Mouse (Mus musculus) ES-Bruce4 (cell line): ENCODE data around the gene Siah3. TPM values are rescaled to one million over a fixed set of nuclear protein-coding genes. Genes with fewer than 3 reads are reported as not detected.

Source experiments
- H3K27ac ChIP-seq: 2 replicates; pipeline ENCODE4 v1.5.1; 2012; ENCODE audit warnings: low read length, inconsistent platforms; ENCODE audit not compliant: insufficient read depth
- H3K27me3 ChIP-seq: 2 replicates; pipeline ENCODE4 v1.6.1; 2012; ENCODE audit warnings: mild to moderate bottlenecking, low read length, inconsistent platforms; ENCODE audit not compliant: control insufficient read depth, poor library complexity, insufficient read depth, severe bottlenecking
- H3K36me3 ChIP-seq: 2 replicates; pipeline ENCODE4 v1.6.1; 2012; ENCODE audit warnings: inconsistent platforms, mild to moderate bottlenecking, low read length, moderate library complexity; ENCODE audit not compliant: control insufficient read depth, poor library complexity, insufficient read depth, severe bottlenecking
- H3K4me1 ChIP-seq: one replicate; pipeline ENCODE4 v1.8.1; 2011; ENCODE audit warnings: low read length; ENCODE audit not compliant: control insufficient read depth, insufficient read depth
- H3K4me3 ChIP-seq: 2 replicates; pipeline ENCODE4 v1.5.1; 2011; ENCODE audit warnings: low read depth, mild to moderate bottlenecking, low read length
- H3K9ac ChIP-seq: 2 replicates; pipeline ENCODE4 v1.6.1; 2012; ENCODE audit warnings: low read depth, mild to moderate bottlenecking, inconsistent platforms; ENCODE audit not compliant: poor library complexity, severe bottlenecking
- H3K9me3 ChIP-seq: replicated peaks from 2 replicates; pipeline ENCODE4 v1.6.1; 2012; ENCODE audit warnings: mild to moderate bottlenecking, low read length, inconsistent platforms; ENCODE audit not compliant: control insufficient read depth, poor library complexity, insufficient read depth, severe bottlenecking
- EP300 ChIP-seq: IDR thresholded peaks from 2 replicates; pipeline ENCODE4 v1.6.1; 2011; ENCODE audit warnings: low read depth, low read length; ENCODE audit not compliant: insufficient read depth
- polyA plus RNA-seq: library from polyadenylated mRNA; stranded (reverse); fragments of >200 nt; gene quantifications from 2 replicates; pipeline ENCODE4 v1.2.4, GENCODE M21; 2011; ENCODE audit warnings: low read depth; ENCODE audit not compliant: missing spikeins, insufficient read depth, insufficient read length

The Siah3 gene
- polyA plus RNA-seq, 1 experiment = not detected

DNA sequence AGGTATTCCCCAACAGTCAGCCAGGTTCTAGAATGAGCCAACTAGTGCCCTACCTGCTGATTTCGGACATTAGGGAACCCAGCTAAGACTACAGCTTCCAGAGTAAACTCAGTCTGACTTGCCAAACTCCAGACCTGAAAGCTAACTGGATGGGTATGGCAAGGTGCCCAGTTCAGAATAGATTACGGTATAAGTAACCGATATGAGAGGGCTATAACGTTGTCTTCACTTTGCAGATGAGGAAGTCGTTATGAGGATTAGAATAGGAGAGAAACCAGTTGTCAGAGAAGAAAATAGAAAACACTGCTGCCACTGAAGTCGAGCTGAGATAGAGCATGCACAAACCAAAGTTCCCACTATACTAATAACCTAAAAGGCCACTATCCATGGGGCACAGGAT is 123.2 kb downstream of the Siah3 start:
- no peak overlapping the region for H3K9ac ChIP-seq
- no peaks in the 10 kb centered on the region for H3K4me1 ChIP-seq
- TF ChIP-seq EP300 = no peak
- H3K27ac ChIP-seq = no peak overlapping the region
- no peaks in the 10 kb centered on the region for H3K27me3 ChIP-seq
- H3K4me3 ChIP-seq = no peak overlapping the region
- no peaks in the 10 kb centered on the region for H3K9me3 ChIP-seq
- H3K36me3 ChIP-seq = no peaks in the 10 kb centered on the region

Other genes starting within 250 kb of the Siah3 start
- gene Cpb2, start 213.7 kb upstream of the Siah3 start, polyA plus RNA-seq = not detected in 2 replicates
- gene Zc3h13, start 171.6 kb upstream of the Siah3 start, polyA plus RNA-seq = 41.9 and 42.5 TPM in 2 replicates
- gene Spert, start 137.1 kb downstream of the Siah3 start, polyA plus RNA-seq = not detected in 2 replicates
- gene Erich6b, start 186.3 kb downstream of the Siah3 start, polyA plus RNA-seq = not detected in 2 replicates